Mouse (Mus musculus) liver, adult 2 months (tissue): Measurements from ENCODE around the gene Tgfbr1.

Source experiments
- CTCF ChIP-seq: fragments of 200-500 bp; IDR thresholded peaks from 2 replicates; pipeline ENCODE4 v1.5.1; 2011; ENCODE audit warnings: low read depth, low read length, control low read depth
- POLR2A ChIP-seq: fragments of 200-500 bp; IDR thresholded peaks from 2 replicates; pipeline ENCODE4 v1.6.1; 2011; ENCODE audit warnings: low read length, control low read depth; ENCODE audit not compliant: insufficient read depth; ENCODE audit errors: extremely low read depth

GRCm38 (mm10) chr4:47449586-47450522, 96.8 kb downstream of the Tgfbr1 start:
- TF ChIP-seq POLR2A (no peak), CTCF (no peak)
